Mouse (Mus musculus) heart, embryonic 15.5 days (tissue): ENCODE data around the gene Dnm3. TPM values are rescaled to one million over a fixed set of nuclear protein-coding genes. Genes with fewer than 3 reads are reported as not detected.

ENCODE experiments used
- ATAC-seq: fragments of 200-750 bp; cut with Nextera tagmentation; replicated peaks from 2 replicates; pipeline ENCODE4 v1.8.0; 2017; ENCODE audit warnings: low read depth, moderate TSS enrichment; ENCODE audit not compliant: insufficient number of reproducible peaks, insufficient read depth, low FRiP score
- H3K27ac ChIP-seq: fragments of 300-500 bp; sonication (generic); 2 replicates; pipeline ENCODE4 v1.5.1; 2015; ENCODE audit warnings: mild to moderate bottlenecking, inconsistent platforms
- H3K27me3 ChIP-seq: fragments of 300-500 bp; sonication (generic); 2 replicates; pipeline ENCODE4 v1.6.1; 2015; ENCODE audit warnings: inconsistent platforms
- H3K36me3 ChIP-seq: fragments of 300-500 bp; sonication (generic); 2 replicates; pipeline ENCODE4 v1.6.1; 2015; ENCODE audit warnings: mild to moderate bottlenecking, inconsistent platforms
- H3K4me1 ChIP-seq: fragments of 300-500 bp; sonication (generic); replicated peaks from 2 replicates; pipeline ENCODE4 v1.6.1; 2015; ENCODE audit warnings: inconsistent platforms
- H3K4me2 ChIP-seq: fragments of 300-500 bp; sonication (generic); 2 replicates; pipeline ENCODE4 v1.6.1; 2015; ENCODE audit warnings: inconsistent platforms, mild to moderate bottlenecking, moderate library complexity
- H3K4me3 ChIP-seq: fragments of 300-500 bp; sonication (generic); 2 replicates; pipeline ENCODE4 v1.5.1; 2015; ENCODE audit warnings: mild to moderate bottlenecking, inconsistent platforms
- H3K9ac ChIP-seq: fragments of 300-500 bp; sonication (generic); 2 replicates; pipeline ENCODE4 v1.6.1; 2015; ENCODE audit warnings: mild to moderate bottlenecking, inconsistent platforms
- H3K9me3 ChIP-seq: fragments of 300-500 bp; sonication (generic); replicated peaks from 2 replicates; pipeline ENCODE4 v1.6.1; 2016; ENCODE audit warnings: inconsistent platforms
- WGBS: fragments of 180-500 bp; shearing (Covaris S2); methylation state at CpG from one replicate; pipeline ENCODE4 v1.1.7; 2015; ENCODE audit warnings: mixed read lengths; 5-methylcytosine and 5-hydroxymethylcytosine counted together
- polyA plus RNA-seq: library from polyadenylated mRNA; unstranded; fragments of >200 nt; fragmentation: Nextera tagmentation; extraction: Ambion mirVana; gene quantifications from 2 replicates; pipeline ENCODE4 v1.2.1, GENCODE M21; 2015

The Dnm3 gene
- polyA plus RNA-seq, 1 experiment from 2014 or later: 1.7 TPM

- 80% methylated on average over 3 of the region's 3 CpGs for WGBS
Observed at GRCm38 (mm10) chr1:162099203-162099602, 378.6 kb downstream of the Dnm3 start.

GRCm38 (mm10) chr1:162094523-162095272 is 383.1 kb downstream of the Dnm3 start:
- Histone ChIP-seq H3K9ac (no peak overlapping the region), H3K27me3 (no peaks in the 10 kb centered on the region), H3K4me2 (no peak overlapping the region), H3K9me3 (no peaks in the 10 kb centered on the region), H3K27ac (peak overlapping the region; percentile 69), H3K36me3 (no peaks in the 10 kb centered on the region), H3K4me1 (no peaks in the 10 kb centered on the region), H3K4me3 (no peak overlapping the region)
- ATAC-seq: no peak
- 63% methylated on average over 8 of the region's 8 CpGs for WGBS

More at GRCm38 (mm10) chr1:162099203-162099602, 378.6 kb downstream of the Dnm3 start:
- H3K4me3 ChIP-seq: no peak overlapping the region
- H3K27me3 ChIP-seq: no peaks in the 10 kb centered on the region
- ATAC-seq: no peak
- H3K36me3 ChIP-seq: no peaks in the 10 kb centered on the region
- H3K4me1 ChIP-seq: no peaks in the 10 kb centered on the region
- no peak overlapping the region for H3K4me2 ChIP-seq
- H3K9me3 ChIP-seq: no peaks in the 10 kb centered on the region
- no peak overlapping the region for H3K9ac ChIP-seq
- no peak overlapping the region for H3K27ac ChIP-seq

- Histone ChIP-seq H3K27me3 (no peaks in the 10 kb centered on the region), H3K4me1 (no peaks in the 10 kb centered on the region), H3K4me3 (no peak overlapping the region), H3K9ac (no peak overlapping the region), H3K4me2 (no peak overlapping the region), H3K36me3 (no peaks in the 10 kb centered on the region), H3K27ac (peak overlapping the region; percentile 69), H3K9me3 (no peaks in the 10 kb centered on the region)
- 47% methylated on average over 9 of the region's 9 CpGs for WGBS
- ATAC-seq: peak; percentile 35; the same call in 1 of the 2 replicates
Observed at GRCm38 (mm10) chr1:162093806-162094522, 383.9 kb downstream of the Dnm3 start.

DNA sequence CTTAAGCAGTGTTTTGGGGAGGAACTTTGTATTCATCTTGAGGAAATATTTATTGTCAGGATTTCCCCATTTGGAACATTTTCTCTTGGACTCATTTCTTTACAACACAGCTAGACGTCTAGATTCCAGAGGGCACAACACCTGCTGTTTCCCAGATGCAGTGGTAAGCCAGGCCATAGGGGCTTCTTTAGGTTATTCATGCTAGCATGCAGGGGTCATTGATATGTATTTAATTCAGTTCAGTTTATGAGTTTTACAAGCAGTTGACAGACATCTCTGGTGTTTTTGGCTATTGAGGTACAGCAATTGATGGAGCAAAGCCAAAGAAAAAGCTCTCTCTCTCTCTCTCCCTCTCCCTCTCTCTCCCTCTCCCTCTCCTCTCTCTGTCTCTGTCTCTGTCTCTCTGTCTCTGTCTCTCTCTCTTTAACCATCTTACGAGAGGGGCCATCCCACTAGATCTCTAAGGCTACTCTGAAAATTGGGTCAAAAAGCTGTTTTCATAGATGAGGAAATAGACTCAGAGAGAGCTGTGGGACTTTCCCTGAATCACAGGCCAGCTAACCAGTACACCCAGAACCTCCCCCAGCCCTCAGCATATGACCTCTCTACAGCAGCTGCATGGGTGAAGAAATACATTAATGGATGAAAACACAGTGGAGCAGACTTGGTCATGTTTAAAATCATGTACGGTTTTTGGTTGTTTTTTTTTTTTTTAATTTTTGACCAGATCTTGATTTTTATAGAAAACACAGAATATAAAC is 384.8 kb downstream of the Dnm3 start:
- H3K4me3 ChIP-seq: no peak overlapping the region
- 76% methylated on average over 3 of the region's 3 CpGs for WGBS
- no peaks in the 10 kb centered on the region for H3K4me1 ChIP-seq
- H3K27me3 ChIP-seq: no peaks in the 10 kb centered on the region
- no peaks in the 10 kb centered on the region for H3K9me3 ChIP-seq
- ATAC-seq: no peak
- H3K9ac ChIP-seq: no peak overlapping the region
- H3K4me2 ChIP-seq: no peak overlapping the region
- H3K36me3 ChIP-seq: no peaks in the 10 kb centered on the region
- peak overlapping the region; percentile 69 for H3K27ac ChIP-seq

GRCm38 (mm10) chr1:162092401-162092800 is 385.4 kb downstream of the Dnm3 start:
- WGBS: 87% methylated on average over 8 of the region's 8 CpGs
- H3K4me2 ChIP-seq: no peak overlapping the region
- no peaks in the 10 kb centered on the region for H3K36me3 ChIP-seq
- H3K4me1 ChIP-seq: no peaks in the 10 kb centered on the region
- H3K4me3 ChIP-seq: no peak overlapping the region
- no peaks in the 10 kb centered on the region for H3K27me3 ChIP-seq
- H3K27ac ChIP-seq: no peak overlapping the region
- H3K9me3 ChIP-seq: no peaks in the 10 kb centered on the region
- H3K9ac ChIP-seq: no peak overlapping the region
- no peak for ATAC-seq

- H3K4me3 ChIP-seq: no peak overlapping the region
- H3K4me2 ChIP-seq: 0 out of 2 replicates have a peak overlapping the region, but pooled peaks have one; percentile 8
- no peak overlapping the region for H3K9ac ChIP-seq
- ATAC-seq: no peak
- no peaks in the 10 kb centered on the region for H3K27me3 ChIP-seq
- no peaks in the 10 kb centered on the region for H3K9me3 ChIP-seq
- H3K36me3 ChIP-seq: no peaks in the 10 kb centered on the region
- WGBS: 47% methylated on average over 9 of the region's 9 CpGs
- H3K27ac ChIP-seq: peak overlapping the region; percentile 58
- peaks cover 4% of the 10 kb centered on the region; the same call in 1 of the 2 replicates for H3K4me1 ChIP-seq
Observed at GRCm38 (mm10) chr1:162083886-162084478, 393.9 kb downstream of the Dnm3 start.

DNA sequence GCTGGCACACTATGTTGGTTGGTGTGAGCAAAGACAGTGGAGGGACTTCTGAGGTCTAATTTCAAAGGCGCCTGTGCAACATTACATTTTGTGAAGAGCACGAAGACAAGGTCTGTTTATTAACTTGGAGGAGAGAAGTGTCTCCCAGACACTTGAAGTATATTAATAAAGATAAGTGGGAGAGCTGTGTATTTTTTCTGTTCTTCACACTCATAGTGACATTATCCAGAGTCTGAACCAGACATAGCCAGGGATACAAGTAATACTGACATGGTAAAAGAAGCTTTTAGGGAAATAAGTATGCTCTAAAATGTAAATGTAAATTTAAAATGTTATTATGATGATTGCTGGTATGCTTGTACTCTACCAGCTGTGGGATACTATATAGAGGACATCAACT is 394.5 kb downstream of the Dnm3 start:
- no peak overlapping the region for H3K9ac ChIP-seq
- H3K27me3 ChIP-seq: no peaks in the 10 kb centered on the region
- peak overlapping the region; percentile 24 for H3K27ac ChIP-seq
- no peaks in the 10 kb centered on the region for H3K36me3 ChIP-seq
- H3K4me3 ChIP-seq: no peak overlapping the region
- 52% methylated on average over 2 of the region's 2 CpGs for WGBS
- no peaks in the 10 kb centered on the region for H3K9me3 ChIP-seq
- ATAC-seq: no peak
- H3K4me1 ChIP-seq: peaks cover 4% of the 10 kb centered on the region; the same call in 1 of the 2 replicates
- H3K4me2 ChIP-seq: no peak overlapping the region

DNA sequence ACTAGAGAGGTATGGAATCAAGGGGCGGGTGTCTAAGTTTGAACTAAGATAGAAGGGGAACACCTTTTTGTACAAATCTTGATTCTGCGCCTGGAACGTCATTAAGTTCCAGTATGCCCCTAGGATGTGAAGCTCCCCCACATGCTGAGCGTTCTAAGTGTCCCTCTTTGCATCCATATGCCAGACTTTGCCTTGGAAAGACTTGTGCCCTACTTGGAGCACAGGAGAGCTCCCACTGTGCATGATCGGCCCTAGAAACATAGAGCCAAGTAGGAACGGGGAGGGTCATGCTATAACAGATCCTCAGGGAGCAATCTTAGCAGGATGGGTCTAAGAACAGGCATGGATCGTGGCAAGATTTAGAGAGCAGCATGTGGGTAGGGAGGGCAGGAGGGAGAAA is 395.1 kb downstream of the Dnm3 start:
- Histone ChIP-seq H3K9ac (no peak overlapping the region), H3K4me1 (peaks cover 4% of the 10 kb centered on the region; the same call in 1 of the 2 replicates), H3K4me2 (no peak overlapping the region), H3K4me3 (no peak overlapping the region), H3K27ac (peak overlapping the region; percentile 24), H3K9me3 (no peaks in the 10 kb centered on the region), H3K27me3 (no peaks in the 10 kb centered on the region), H3K36me3 (no peaks in the 10 kb centered on the region)
- no peak for ATAC-seq
- 72% methylated on average over 7 of the region's 7 CpGs for WGBS

DNA sequence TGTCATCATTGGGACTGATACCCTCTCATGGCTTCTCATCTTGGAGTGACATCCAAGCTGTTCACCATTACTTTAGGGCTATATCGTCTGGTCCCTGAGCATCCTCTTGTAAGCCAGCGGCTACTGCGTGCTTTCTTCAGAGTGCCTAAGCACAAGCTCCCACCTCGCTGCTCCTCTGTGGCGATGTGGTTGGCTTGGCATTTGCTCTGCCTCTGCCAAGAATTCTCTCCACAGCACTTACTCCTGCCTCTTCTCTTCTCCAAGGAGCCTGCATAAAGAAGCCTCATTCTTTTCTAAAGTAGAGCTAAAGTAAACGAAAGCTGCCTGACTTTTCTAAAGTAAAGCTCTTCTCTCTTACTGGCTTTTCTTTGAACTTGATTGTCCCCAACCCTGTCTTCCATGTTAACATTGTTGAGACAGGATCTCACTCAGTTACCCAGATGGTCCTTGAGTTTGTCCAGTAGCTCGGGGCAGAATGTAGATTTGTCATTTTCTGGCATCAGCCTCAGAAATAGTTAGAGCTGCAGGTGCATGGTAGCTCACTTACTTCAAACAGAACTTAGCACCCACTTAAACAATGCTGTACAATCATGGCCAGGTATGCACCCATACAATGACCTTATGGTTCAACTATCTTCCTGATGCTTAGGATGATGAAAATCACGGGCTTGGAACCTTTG is 396.0 kb downstream of the Dnm3 start:
- Histone ChIP-seq H3K36me3 (no peaks in the 10 kb centered on the region), H3K4me2 (no peak overlapping the region), H3K27ac (no peak overlapping the region), H3K4me1 (peaks cover 4% of the 10 kb centered on the region; the same call in 1 of the 2 replicates), H3K27me3 (no peaks in the 10 kb centered on the region), H3K4me3 (no peak overlapping the region), H3K9me3 (no peaks in the 10 kb centered on the region), H3K9ac (no peak overlapping the region)
- 75% methylated on average over 8 of the region's 8 CpGs for WGBS
- no peak for ATAC-seq

DNA sequence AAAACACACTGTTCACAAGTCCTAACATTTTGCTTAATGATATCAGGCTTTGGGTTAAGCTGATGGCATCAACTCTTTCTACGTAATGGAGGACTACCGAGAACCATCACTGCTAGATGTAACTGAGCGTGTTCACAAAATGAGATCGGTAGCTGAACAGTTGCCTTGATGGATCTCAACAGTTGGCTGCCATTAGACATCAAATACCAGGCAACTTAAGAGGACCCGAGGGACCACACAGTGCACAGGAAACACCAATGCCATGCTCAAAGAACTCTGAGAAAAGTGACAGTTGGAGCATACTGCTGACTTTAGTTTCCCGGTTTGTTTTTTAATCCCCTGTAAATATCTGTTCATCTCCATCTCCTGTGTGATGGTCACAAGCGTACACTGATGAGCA is 397.8 kb downstream of the Dnm3 start:
- Histone ChIP-seq H3K4me3 (no peak overlapping the region), H3K4me1 (peaks cover 4% of the 10 kb centered on the region; the same call in 1 of the 2 replicates)

More for the DNA sequence above, 397.8 kb downstream of the Dnm3 start:
- H3K4me2 ChIP-seq: no peak overlapping the region
- H3K27me3 ChIP-seq: no peaks in the 10 kb centered on the region
- ATAC-seq: no peak
- no peaks in the 10 kb centered on the region for H3K9me3 ChIP-seq
- no peak overlapping the region for H3K27ac ChIP-seq
- no peaks in the 10 kb centered on the region for H3K36me3 ChIP-seq
- H3K9ac ChIP-seq: no peak overlapping the region
- 86% methylated on average over 7 of the region's 7 CpGs for WGBS
